Mouse (Mus musculus) embryonic facial prominence, embryonic 12.5 days (tissue): ENCODE measurements at regions not wholly inside any gene's neighbourhood (a gene's known extent, or its start where the extent isn't known, plus 50 kb on each side); places are given as distances from the start of the nearest gene placed in this dataset.

ENCODE experiments used
- ATAC-seq: fragments of 200-750 bp; cut with Nextera tagmentation; 2 replicates; pipeline ENCODE4 v1.8.0; 2017; ENCODE audit not compliant: insufficient number of reproducible peaks, insufficient read depth, low FRiP score, low TSS enrichment
- H3K27ac ChIP-seq: fragments of 300-500 bp; sonication (generic); 2 replicates; pipeline ENCODE4 v1.5.1; 2016; ENCODE audit warnings: mild to moderate bottlenecking
- H3K27me3 ChIP-seq: fragments of 300-500 bp; sonication (generic); 2 replicates; pipeline ENCODE4 v1.6.1; 2016; ENCODE audit warnings: mild to moderate bottlenecking, moderate library complexity
- H3K36me3 ChIP-seq: fragments of 300-500 bp; sonication (generic); 2 replicates; pipeline ENCODE4 v1.6.1; 2016; ENCODE audit warnings: mild to moderate bottlenecking
- H3K4me1 ChIP-seq: fragments of 300-500 bp; sonication (generic); 2 replicates; pipeline ENCODE4 v1.6.1; 2016
- H3K4me2 ChIP-seq: fragments of 300-500 bp; sonication (generic); replicated peaks from 2 replicates; pipeline ENCODE4 v1.6.1; 2016; ENCODE audit warnings: mild to moderate bottlenecking, moderate library complexity
- H3K4me3 ChIP-seq: fragments of 300-500 bp; sonication (generic); 2 replicates; pipeline ENCODE4 v1.5.1; 2016; ENCODE audit warnings: mild to moderate bottlenecking
- H3K9ac ChIP-seq: fragments of 300-500 bp; sonication (generic); 2 replicates; pipeline ENCODE4 v1.6.1; 2016; ENCODE audit warnings: mild to moderate bottlenecking, moderate library complexity
- H3K9me3 ChIP-seq: fragments of 300-500 bp; sonication (generic); 2 replicates; pipeline ENCODE4 v1.6.1; 2016; ENCODE audit warnings: mild to moderate bottlenecking, moderate library complexity
- WGBS: fragments of 180-500 bp; shearing (Covaris S2); methylation state at CpG from one replicate; pipeline ENCODE4 v1.1.7; 2016; 5-methylcytosine and 5-hydroxymethylcytosine counted together

DNA sequence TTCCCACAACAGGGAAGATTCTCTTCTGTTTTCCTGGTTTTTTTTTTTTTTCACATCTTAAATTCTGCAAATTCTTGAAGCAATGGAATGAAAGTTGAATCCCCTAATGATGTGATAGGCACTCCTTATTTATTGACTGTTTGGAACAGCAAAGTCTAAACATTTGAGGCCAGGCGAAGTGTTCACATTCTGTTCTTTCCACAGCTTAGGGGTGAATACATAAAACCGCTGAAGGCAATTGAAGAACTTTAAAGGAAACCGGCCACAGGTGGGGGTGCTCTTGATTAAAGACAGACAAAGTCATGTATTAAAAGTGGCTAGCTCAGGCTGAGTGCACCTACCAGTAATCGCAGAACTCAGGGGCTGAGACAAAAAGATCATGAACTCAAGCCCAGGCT lies 166.6 kb upstream of the Hnrnpa3 start:
- no peak for ATAC-seq
- no peaks in the 10 kb centered on the region for H3K9me3 ChIP-seq
- H3K4me1 ChIP-seq: 0 out of 2 replicates have a peak, but pooled peaks cover 3% of the 10 kb centered on the region
- H3K36me3 ChIP-seq: no peaks in the 10 kb centered on the region
- H3K4me3 ChIP-seq: no peak overlapping the region
- no peak overlapping the region for H3K4me2 ChIP-seq
- no peak overlapping the region for H3K27ac ChIP-seq
- no peaks in the 10 kb centered on the region for H3K27me3 ChIP-seq
- no peak overlapping the region for H3K9ac ChIP-seq
- WGBS: 42% methylated on average over 4 of the region's 4 CpGs

DNA sequence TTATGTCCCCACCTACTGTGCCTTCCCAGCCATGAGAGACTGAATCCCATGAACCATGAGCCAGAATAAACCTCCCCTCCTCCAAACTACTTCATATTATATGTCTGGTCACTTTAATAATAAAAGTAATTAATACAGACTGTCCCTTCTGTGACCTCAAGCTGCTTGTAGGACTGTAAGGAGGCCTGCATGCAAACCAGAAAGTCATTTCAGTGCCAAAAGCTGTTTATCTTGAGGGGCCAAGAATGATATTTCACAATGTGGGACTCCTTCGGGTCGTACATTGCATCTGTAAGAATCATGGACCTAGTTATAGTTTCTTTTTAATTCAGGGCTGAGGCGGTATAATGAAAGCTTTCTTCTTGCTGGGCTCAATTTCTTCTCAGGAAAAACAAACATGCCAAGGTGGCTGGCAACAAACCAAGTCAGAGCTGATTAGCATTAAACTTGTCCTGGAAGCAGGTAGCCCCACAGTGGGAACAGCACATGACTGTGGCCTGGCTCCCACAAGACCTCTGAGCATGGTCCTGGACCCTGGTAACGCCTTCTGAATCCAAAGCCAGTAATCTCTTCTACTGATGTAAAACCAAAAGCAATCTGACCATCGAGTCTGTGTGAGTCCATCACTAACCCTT lies 162.3 kb upstream of the Hnrnpa3 start:
- H3K36me3 ChIP-seq: no peaks in the 10 kb centered on the region
- H3K4me2 ChIP-seq: no peak overlapping the region
- no peak overlapping the region for H3K4me3 ChIP-seq
- H3K4me1 ChIP-seq: 0 out of 2 replicates have a peak, but pooled peaks cover 3% of the 10 kb centered on the region
- ATAC-seq: no peak
- WGBS: 82% methylated on average over 5 of the region's 5 CpGs
- H3K9ac ChIP-seq: no peak overlapping the region
- no peak overlapping the region for H3K27ac ChIP-seq
- H3K27me3 ChIP-seq: no peaks in the 10 kb centered on the region
- H3K9me3 ChIP-seq: no peaks in the 10 kb centered on the region

DNA sequence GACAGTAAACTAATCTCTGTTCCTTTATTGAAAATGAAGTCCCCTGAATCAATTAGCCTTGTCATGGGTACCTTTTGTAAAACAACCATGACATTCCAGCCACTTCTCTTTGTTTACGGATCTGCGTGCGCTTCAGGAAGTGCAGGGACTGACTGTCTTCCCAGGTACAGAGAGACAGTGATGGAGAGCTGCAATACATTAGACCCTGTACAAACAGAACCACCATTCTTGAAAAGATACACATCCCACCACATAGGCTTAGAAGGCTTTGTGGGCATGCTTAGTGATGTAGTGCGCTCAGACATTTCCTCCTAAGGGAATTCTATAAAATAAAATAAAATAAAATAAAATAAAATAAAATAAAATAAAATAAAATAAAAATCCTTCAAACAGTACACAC lies 148.8 kb upstream of the Hnrnpa3 start:
- 53% methylated on average over 4 of the region's 4 CpGs for WGBS
- Histone ChIP-seq H3K27ac (no peak overlapping the region), H3K9ac (no peak overlapping the region), H3K27me3 (0 out of 2 replicates have a peak, but pooled peaks cover 3% of the 10 kb centered on the region), H3K36me3 (no peaks in the 10 kb centered on the region), H3K4me2 (no peak overlapping the region), H3K4me1 (0 out of 2 replicates have a peak, but pooled peaks cover 7% of the 10 kb centered on the region), H3K9me3 (peaks cover 3% of the 10 kb centered on the region; the same call in 1 of the 2 replicates), H3K4me3 (no peak overlapping the region)
- ATAC-seq: no peak

DNA sequence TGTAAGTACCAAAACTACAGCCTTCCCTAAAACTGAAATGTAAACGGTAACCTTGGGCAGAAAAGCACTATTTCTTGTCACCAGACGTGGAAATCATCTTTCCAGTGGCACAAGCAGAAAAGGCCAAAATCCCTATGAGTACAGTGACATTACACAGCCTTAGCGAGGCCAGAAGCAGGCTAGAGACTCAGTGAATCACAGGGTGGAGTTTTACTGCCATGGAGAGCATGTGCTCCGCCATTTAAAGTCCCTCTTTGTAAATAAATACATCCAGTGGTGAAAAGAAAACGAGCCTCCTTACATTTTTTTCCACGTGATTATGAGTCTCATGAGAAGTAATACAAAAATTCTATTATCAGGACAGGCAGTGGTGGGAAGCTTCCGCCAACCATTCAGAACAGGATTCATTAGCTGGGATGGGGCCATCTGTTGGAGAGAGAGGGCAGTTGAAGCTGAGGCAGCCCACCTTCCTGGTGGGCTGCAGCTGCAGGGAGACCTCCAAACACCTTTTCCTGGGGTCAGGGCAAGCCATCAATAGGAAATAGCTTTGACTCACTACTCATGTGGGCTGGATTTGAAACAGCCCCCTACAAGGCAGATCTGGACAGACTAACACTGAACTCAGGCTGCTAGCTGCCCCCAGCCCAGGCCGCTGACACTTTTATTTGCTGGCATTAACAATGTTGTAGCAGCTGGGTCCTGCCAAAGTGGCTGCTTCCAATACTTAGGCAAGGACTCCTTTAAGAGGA lies 146.5 kb upstream of the Hnrnpa3 start:
- WGBS: 72% methylated on average over 8 of the region's 8 CpGs
- 0 out of 2 replicates have a peak, but pooled peaks cover 7% of the 10 kb centered on the region for H3K4me1 ChIP-seq
- no peaks in the 10 kb centered on the region for H3K9me3 ChIP-seq
- ATAC-seq: no peak
- H3K4me2 ChIP-seq: no peak overlapping the region
- H3K27ac ChIP-seq: no peak overlapping the region
- no peak overlapping the region for H3K4me3 ChIP-seq
- 0 out of 2 replicates have a peak, but pooled peaks cover 3% of the 10 kb centered on the region for H3K27me3 ChIP-seq
- H3K9ac ChIP-seq: no peak overlapping the region
- H3K36me3 ChIP-seq: no peaks in the 10 kb centered on the region

DNA sequence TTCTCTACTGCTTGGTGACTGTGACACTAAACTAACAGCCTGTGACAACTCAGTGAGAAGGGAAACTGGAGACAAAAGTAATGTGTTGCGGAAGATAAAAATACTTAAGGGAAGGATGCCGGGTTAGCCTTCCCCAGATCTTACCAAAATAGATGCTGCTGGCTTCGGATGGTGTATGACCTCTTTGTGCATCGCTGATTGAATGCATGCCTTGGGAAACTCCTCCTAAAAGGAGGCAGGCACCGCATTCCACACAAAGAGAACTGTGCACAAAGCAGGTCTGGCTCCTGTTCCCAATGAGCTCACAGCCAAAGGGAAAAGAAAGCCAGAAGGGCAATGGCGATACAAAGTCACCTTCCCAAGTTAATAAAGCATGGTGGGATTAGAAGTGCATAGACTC lies 144.9 kb upstream of the Hnrnpa3 start:
- Histone ChIP-seq H3K9ac (no peak overlapping the region), H3K4me1 (0 out of 2 replicates have a peak, but pooled peaks cover 7% of the 10 kb centered on the region), H3K4me3 (no peak overlapping the region), H3K27me3 (0 out of 2 replicates have a peak, but pooled peaks cover 3% of the 10 kb centered on the region), H3K36me3 (no peaks in the 10 kb centered on the region), H3K4me2 (no peak overlapping the region), H3K27ac (no peak overlapping the region), H3K9me3 (no peaks in the 10 kb centered on the region)
- ATAC-seq: no peak
- 46% methylated on average over 6 of the region's 6 CpGs for WGBS

DNA sequence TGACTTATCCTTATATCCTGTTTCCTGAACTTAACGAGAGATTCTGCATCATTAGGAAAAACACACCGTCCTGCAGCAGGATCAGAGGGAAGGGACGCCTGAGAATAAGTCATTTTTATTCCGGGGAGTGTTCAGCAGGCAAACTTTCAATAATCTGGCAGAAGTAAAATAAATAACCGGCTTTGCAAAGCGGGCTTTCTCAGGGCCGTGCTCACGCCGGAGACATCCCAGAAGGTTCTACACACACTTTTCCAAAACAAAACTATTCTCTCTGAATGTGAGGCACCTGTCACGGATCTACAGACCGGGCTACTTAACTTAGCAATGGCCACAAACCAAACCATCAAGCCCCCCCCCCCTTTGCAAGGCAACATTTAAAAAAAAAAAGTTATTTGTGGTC lies 142.8 kb upstream of the Hnrnpa3 start:
- Histone ChIP-seq H3K27ac (no peak overlapping the region), H3K4me3 (no peak overlapping the region), H3K9me3 (no peaks in the 10 kb centered on the region), H3K4me1 (0 out of 2 replicates have a peak, but pooled peaks cover 7% of the 10 kb centered on the region), H3K4me2 (no peak overlapping the region), H3K27me3 (0 out of 2 replicates have a peak, but pooled peaks cover 3% of the 10 kb centered on the region), H3K9ac (no peak overlapping the region), H3K36me3 (no peaks in the 10 kb centered on the region)
- WGBS: 67% methylated on average over 11 of the region's 11 CpGs
- no peak for ATAC-seq

DNA sequence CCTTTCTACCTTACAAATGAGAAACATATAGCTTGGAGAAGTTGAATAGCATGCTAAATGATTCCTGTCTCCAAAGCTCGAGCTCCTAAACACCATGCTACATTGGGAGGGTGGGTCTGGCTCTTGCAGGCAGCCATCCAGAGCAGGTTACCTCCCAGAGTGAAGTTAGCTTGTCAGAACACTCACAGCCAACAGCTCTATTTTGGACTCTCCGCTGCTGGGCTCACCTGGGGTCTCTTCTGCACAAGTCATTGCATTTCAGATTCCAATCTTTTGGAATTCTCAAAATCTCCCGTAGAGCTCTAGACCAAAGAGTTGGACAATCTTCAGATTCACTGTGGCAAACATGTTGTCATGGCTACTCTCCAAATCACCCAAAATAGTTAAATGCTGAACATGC lies 142.0 kb upstream of the Hnrnpa3 start:
- Histone ChIP-seq H3K27ac (no peak overlapping the region), H3K36me3 (no peaks in the 10 kb centered on the region), H3K9ac (no peak overlapping the region), H3K9me3 (no peaks in the 10 kb centered on the region), H3K4me1 (0 out of 2 replicates have a peak, but pooled peaks cover 7% of the 10 kb centered on the region), H3K27me3 (0 out of 2 replicates have a peak, but pooled peaks cover 3% of the 10 kb centered on the region), H3K4me2 (no peak overlapping the region), H3K4me3 (no peak overlapping the region)
- ATAC-seq: no peak
- WGBS: 76% methylated on average over 3 of the region's 3 CpGs

DNA sequence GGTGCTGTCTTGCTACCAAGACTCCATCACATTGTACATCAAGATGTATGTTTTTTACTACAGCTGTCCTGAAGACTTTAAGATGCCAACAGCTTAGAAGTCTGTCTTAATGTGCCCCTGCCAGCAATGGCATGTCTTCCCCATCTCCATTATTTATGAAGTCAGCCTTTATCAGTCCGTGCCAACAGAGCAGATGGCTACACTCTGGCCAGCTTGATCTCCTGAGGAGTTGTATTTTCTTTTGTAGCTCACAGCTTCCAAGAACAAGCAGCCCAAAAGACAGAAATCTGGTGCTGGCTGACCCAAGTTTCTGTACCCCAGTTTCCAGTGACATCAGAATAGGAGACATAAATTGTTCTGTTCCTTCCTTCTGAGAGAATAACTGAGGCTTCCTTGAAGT lies 140.5 kb upstream of the Hnrnpa3 start:
- Histone ChIP-seq H3K4me1 (0 out of 2 replicates have a peak, but pooled peaks cover 7% of the 10 kb centered on the region), H3K27ac (no peak overlapping the region), H3K36me3 (no peaks in the 10 kb centered on the region), H3K4me3 (no peak overlapping the region), H3K4me2 (no peak overlapping the region), H3K9me3 (no peaks in the 10 kb centered on the region), H3K27me3 (0 out of 2 replicates have a peak, but pooled peaks cover 2% of the 10 kb centered on the region), H3K9ac (no peak overlapping the region)
- ATAC-seq: no peak
- WGBS: 93% methylated on average over 1 of the region's 1 CpGs

DNA sequence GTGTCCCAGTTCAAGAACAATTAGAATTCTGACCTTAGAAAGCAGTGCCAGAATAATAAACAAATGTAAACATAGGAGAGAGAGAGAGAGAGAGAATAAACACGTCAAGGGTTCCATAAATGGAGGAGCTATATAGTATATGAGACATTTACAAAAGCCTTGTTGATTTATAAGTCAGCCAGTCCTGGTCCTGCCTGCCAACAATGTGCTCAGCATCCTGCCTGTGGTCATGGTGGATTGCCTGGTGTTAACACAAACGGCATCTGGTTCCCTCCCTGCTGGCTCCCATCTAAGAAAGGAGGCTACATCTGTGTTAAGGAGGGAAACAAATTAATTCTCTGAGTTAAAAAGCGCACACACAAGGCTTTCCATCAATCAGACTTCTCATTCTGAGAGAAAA lies 133.5 kb upstream of the Hnrnpa3 start:
- 64% methylated on average over 3 of the region's 3 CpGs for WGBS
- Histone ChIP-seq H3K9ac (no peak overlapping the region), H3K36me3 (no peaks in the 10 kb centered on the region), H3K4me1 (no peaks in the 10 kb centered on the region), H3K27ac (no peak overlapping the region), H3K4me2 (no peak overlapping the region), H3K27me3 (no peaks in the 10 kb centered on the region), H3K4me3 (no peak overlapping the region), H3K9me3 (no peaks in the 10 kb centered on the region)
- ATAC-seq: no peak

DNA sequence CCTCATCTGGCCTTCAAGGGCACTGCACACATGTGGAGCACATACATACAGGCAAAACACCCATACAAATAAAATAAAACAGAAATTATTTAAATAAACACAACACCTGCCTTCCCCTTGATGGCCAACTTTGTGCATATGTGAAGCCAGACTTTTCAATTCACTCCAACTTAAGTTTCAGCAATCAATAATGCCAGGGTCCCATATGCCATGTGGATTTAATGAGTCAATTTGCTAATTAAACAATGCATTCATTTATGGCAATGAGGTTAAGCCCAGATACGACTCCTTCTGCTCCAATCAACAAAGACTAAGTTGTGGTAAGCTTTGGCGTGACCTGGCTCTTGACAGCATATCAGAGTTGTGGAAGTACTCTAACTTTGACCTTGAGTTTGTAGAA lies 130.4 kb upstream of the Hnrnpa3 start:
- Histone ChIP-seq H3K9me3 (no peaks in the 10 kb centered on the region), H3K9ac (no peak overlapping the region), H3K4me3 (no peak overlapping the region), H3K4me1 (no peaks in the 10 kb centered on the region), H3K27me3 (no peaks in the 10 kb centered on the region), H3K4me2 (no peak overlapping the region), H3K36me3 (no peaks in the 10 kb centered on the region), H3K27ac (no peak overlapping the region)
- 79% methylated on average over 2 of the region's 2 CpGs for WGBS
- ATAC-seq: no peak

DNA sequence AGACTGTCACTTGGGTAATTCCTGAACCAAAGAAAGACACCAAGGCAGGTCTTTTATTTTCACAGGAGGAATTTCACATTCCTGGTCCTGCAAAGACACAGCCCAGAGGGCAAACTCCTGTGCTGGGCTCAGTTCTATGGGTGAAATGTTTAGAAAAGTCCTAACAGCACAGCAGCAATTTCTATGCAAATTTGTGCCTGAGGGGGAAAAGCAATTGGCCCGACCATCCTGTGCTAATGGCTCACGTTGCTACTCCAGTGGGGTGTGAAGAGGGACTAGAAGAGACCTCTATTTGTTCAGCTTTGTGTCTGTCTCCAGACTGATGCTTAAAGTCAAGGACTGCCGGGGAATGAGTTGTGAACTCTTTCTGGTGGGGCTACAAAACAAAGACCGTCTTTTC lies 120.9 kb upstream of the Hnrnpa3 start:
- Histone ChIP-seq H3K36me3 (no peaks in the 10 kb centered on the region), H3K9me3 (no peaks in the 10 kb centered on the region), H3K9ac (no peak overlapping the region), H3K27ac (no peak overlapping the region), H3K27me3 (no peaks in the 10 kb centered on the region), H3K4me3 (no peak overlapping the region), H3K4me1 (peaks cover 5% of the 10 kb centered on the region; the same call in 1 of the 2 replicates), H3K4me2 (no peak overlapping the region)
- 24% methylated on average over 4 of the region's 4 CpGs for WGBS
- ATAC-seq: no peak

DNA sequence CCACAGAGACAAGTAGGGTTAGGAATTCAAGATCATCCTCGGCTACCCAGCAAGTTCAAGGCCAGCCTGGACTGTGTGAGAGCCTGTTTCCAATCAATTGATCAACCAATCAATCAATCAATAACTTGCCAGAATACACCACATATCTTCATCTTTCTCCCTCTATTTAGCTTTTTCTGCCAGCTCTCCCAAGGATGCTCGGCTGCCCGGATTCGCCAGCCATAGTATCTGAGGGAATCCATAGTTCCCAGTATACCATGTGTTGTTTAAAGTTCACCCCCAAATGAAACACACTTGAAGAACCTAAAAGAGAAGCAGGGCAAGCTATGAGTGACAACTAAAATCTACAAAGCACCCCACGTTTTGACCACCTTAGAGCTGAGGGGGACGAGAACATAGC lies 119.3 kb upstream of the Hnrnpa3 start:
- no peak for ATAC-seq
- no peak overlapping the region for H3K27ac ChIP-seq

More for the DNA sequence above, 119.3 kb upstream of the Hnrnpa3 start:
- Histone ChIP-seq H3K4me3 (no peak overlapping the region), H3K4me2 (no peak overlapping the region), H3K9ac (no peak overlapping the region), H3K36me3 (no peaks in the 10 kb centered on the region), H3K9me3 (no peaks in the 10 kb centered on the region), H3K27me3 (no peaks in the 10 kb centered on the region), H3K4me1 (peaks cover 5% of the 10 kb centered on the region; the same call in 1 of the 2 replicates)
- 84% methylated on average over 6 of the region's 6 CpGs for WGBS
